Mouse (Mus musculus) natural killer cell, adult 2 months (primary cell): ENCODE measurements around the gene Slc16a4.

Experiments used
- DNase-seq, 2 experiments: peaks; one replicate each; pipeline ENCODE4 v3.0.0; 2022; ENCODE audit warnings: low spot score in 2 of 2

Slc16a4 gene

GRCm38 (mm10) chr3:107290764-107291381, at the start of gene Slc16a4:
Gene Slc16a4 (plus strand): TSS chr3:107291230.
- DNase-seq: no peak

GRCm38 (mm10) chr3:107241389-107242094, 49.5 kb upstream of the Slc16a4 start:
- DNase-seq: no peak

GRCm38 (mm10) chr3:107246876-107247275, 44.2 kb upstream of the Slc16a4 start:
- no peak for DNase-seq

- DNase-seq: no peak
Observed at GRCm38 (mm10) chr3:107249042-107249441, 42.0 kb upstream of the Slc16a4 start.

- no peak for DNase-seq
Observed at GRCm38 (mm10) chr3:107250320-107250719, 40.7 kb upstream of the Slc16a4 start.

- no peak for DNase-seq
Observed at GRCm38 (mm10) chr3:107252035-107252434, 39.0 kb upstream of the Slc16a4 start.

GRCm38 (mm10) chr3:107253925-107254324, 37.1 kb upstream of the Slc16a4 start:
- no peak for DNase-seq

GRCm38 (mm10) chr3:107255992-107256391, 35.0 kb upstream of the Slc16a4 start:
- no peak for DNase-seq

GRCm38 (mm10) chr3:107256724-107257123, 34.3 kb upstream of the Slc16a4 start:
- DNase-seq: no peak

GRCm38 (mm10) chr3:107257924-107258323, 33.1 kb upstream of the Slc16a4 start:
- DNase-seq: no peak

GRCm38 (mm10) chr3:107260956-107261850, 29.8 kb upstream of the Slc16a4 start:
- no peak for DNase-seq

- DNase-seq: peak in 1 of 2 experiments; percentile 10
Observed at GRCm38 (mm10) chr3:107261851-107262165, 29.2 kb upstream of the Slc16a4 start.

- no peak for DNase-seq
Observed at GRCm38 (mm10) chr3:107266814-107267345, 24.1 kb upstream of the Slc16a4 start.

GRCm38 (mm10) chr3:107272433-107272832, 18.6 kb upstream of the Slc16a4 start:
- no peak for DNase-seq

GRCm38 (mm10) chr3:107273820-107274219, 17.2 kb upstream of the Slc16a4 start:
- peak; percentile 55 to 68 for DNase-seq

- no peak for DNase-seq
Observed at GRCm38 (mm10) chr3:107275351-107275750, 15.7 kb upstream of the Slc16a4 start.

- DNase-seq: no peak
Observed at GRCm38 (mm10) chr3:107275996-107276395, 15.0 kb upstream of the Slc16a4 start.

- no peak for DNase-seq
Observed at GRCm38 (mm10) chr3:107276626-107277025, 14.4 kb upstream of the Slc16a4 start.

- peak; percentile 86 to 89 for DNase-seq
Observed at GRCm38 (mm10) chr3:107278479-107279269, 12.4 kb upstream of the Slc16a4 start, which contains the start of gene Lamtor5. Gene Lamtor5 (plus strand): TSS chr3:107278858.

- no peak for DNase-seq
Observed at GRCm38 (mm10) chr3:107286123-107286522, 4.9 kb upstream of the Slc16a4 start.

- DNase-seq: no peak
Observed at GRCm38 (mm10) chr3:107287346-107287745, 3.7 kb upstream of the Slc16a4 start.
